Comparison of ENCODE assay signal across 18 mouse cellular contexts in the genomic region with DNA sequence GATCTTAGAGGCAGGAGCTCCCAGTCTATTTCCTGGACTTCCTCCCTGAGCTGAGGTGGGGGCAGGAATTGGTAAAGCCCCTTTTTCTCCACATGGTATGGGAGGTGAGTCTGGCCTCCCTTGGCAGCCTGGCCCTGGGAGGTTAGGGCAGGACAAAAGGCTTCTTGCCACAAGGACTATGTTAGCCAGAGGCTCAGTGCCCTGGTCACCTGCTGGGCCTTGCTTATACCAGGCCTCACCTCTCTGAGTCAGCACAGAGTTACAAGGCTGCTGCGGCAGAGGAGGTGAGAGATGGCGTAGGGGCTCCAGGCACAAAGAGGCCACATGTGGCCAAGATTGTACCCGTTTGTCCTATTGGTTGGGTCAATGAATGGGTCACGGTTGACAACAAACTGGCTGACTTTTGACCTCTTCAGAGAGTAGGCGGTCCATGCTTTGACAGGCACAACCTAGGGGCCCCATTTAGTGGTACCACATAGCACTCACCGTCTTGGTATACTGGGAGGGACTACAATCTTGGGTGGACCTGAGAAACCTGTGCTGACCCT. TPM values are rescaled to one million over a fixed set of nuclear protein-coding genes. Genes with fewer than 3 reads are reported as not detected.
A peak's percentile ranks its signal among the peaks of the same experiment; 100 is the strongest.
DNase-seq lines count a peak whose midpoint lies in the region; ATAC-seq and TF ChIP-seq lines count a peak whose summit lies in the region.
"Had no signal": no experiment of that assay in that cellular context is flagged by ENCODE, and none has a peak within 500 bp of the region (broad histone marks: within the 10 kb centered on the region; RNA-seq: fewer than 3 reads in every experiment).

No protein-coding gene starts in this region.

- peak overlapping the region; percentile 86 for H3K4me2 ChIP-seq in hindbrain, embryonic 14.5 days (replicated peaks)
- H3K4me2 ChIP-seq in hindbrain, embryonic 11.5 days (replicated peaks; ENCODE audit: low read depth, low read length) = no peak overlapping the region
- H3K4me2 ChIP-seq in liver, embryonic 11.5 days = no peak overlapping the region
- H3K4me2 ChIP-seq: heart, embryonic 11.5 days; lung, embryonic 14.5 days had no signal

- intact Hi-C loops in gastrocnemius, postnatal 14 days (cut with DNase I; ENCODE audit: low total_unique reads) = no loop called here

- TF ChIP-seq CTCF in liver, adult 2 months (IDR thresholded peaks at IDR 0.05; ENCODE audit: low read depth, low read length) = no peak

- peaks cover 34% of the 10 kb centered on the region for H3K36me3 ChIP-seq in hindbrain, embryonic 14.5 days (replicated peaks; ENCODE audit: control insufficient read depth, insufficient read depth)
- H3K36me3 ChIP-seq in hindbrain, embryonic 11.5 days (ENCODE audit: control insufficient read depth, insufficient read depth, low read length) = no peaks in the 10 kb centered on the region; the same call in 1 of the 2 replicates
- no peaks in the 10 kb centered on the region for H3K36me3 ChIP-seq in liver, adult 2 months (ENCODE audit: control insufficient read depth, insufficient read depth, low read length)
- H3K36me3 ChIP-seq in liver, embryonic 11.5 days (ENCODE audit: control insufficient read depth, insufficient read depth, low read length) = no peaks in the 10 kb centered on the region

- ATAC-seq in hindbrain, embryonic 14.5 days (ENCODE audit: low FRiP score) = no peak
- ATAC-seq in hindbrain, embryonic 11.5 days (ENCODE audit: low FRiP score) = no peak
- ATAC-seq in liver, embryonic 11.5 days (replicated peaks; ENCODE audit: low FRiP score) = no peak

- H3K4me3 ChIP-seq in hindbrain, embryonic 14.5 days (replicated peaks; ENCODE audit: low read length) = 0 out of 2 replicates have a peak overlapping the region, but pooled peaks have one; percentile 2
- H3K4me3 ChIP-seq in hindbrain, embryonic 11.5 days (ENCODE audit: low read depth, low read length) = no peak overlapping the region
- H3K4me3 ChIP-seq in liver, adult 2 months (ENCODE audit: insufficient read depth, low read depth, low read length) = no peak overlapping the region
- H3K4me3 ChIP-seq in liver, embryonic 11.5 days (ENCODE audit: low read depth, low read length) = no peak overlapping the region

- H3K9ac ChIP-seq in hindbrain, embryonic 14.5 days = peak overlapping the region; percentile 36
- H3K9ac ChIP-seq in hindbrain, embryonic 11.5 days (ENCODE audit: low read depth, low read length) = no peak overlapping the region
- H3K9ac ChIP-seq in liver, adult 2 months (ENCODE audit: low read depth, low read length) = no peak overlapping the region
- no peak overlapping the region for H3K9ac ChIP-seq in liver, embryonic 11.5 days (ENCODE audit: low read depth, low read length)
- H3K9ac ChIP-seq: lung, embryonic 14.5 days had no signal

- 31% methylated on average over 6 of the region's 6 CpGs for WGBS in hindbrain, embryonic 14.5 days
- 28% methylated on average over 6 of the region's 6 CpGs for WGBS in hindbrain, embryonic 11.5 days
- WGBS in liver, adult 2 months = 58% methylated on average over 6 of the region's 6 CpGs
- 70% methylated on average over 6 of the region's 6 CpGs for WGBS in liver, embryonic 11.5 days

- H3K27ac ChIP-seq in hindbrain, embryonic 14.5 days = 0 out of 2 replicates have a peak overlapping the region, but pooled peaks have one; percentile 5
- H3K27ac ChIP-seq in hindbrain, embryonic 11.5 days (ENCODE audit: low read depth, low read length) = no peak overlapping the region
- no peak overlapping the region for H3K27ac ChIP-seq in liver, adult 2 months (replicated peaks; ENCODE audit: insufficient read depth, low read depth, low read length)
- H3K27ac ChIP-seq in liver, embryonic 11.5 days (ENCODE audit: low read depth, low read length) = no peak overlapping the region; the same call in 1 of the 2 replicates

- H3K79me2 ChIP-seq in liver, adult 2 months (ENCODE audit: control insufficient read depth, insufficient read depth, low read length) = peaks cover 6% of the 10 kb centered on the region; the same call in 1 of the 2 replicates

- no peaks in the 10 kb centered on the region for H3K27me3 ChIP-seq in hindbrain, embryonic 14.5 days (ENCODE audit: control insufficient read depth, insufficient read depth, low read length)
- H3K27me3 ChIP-seq in hindbrain, embryonic 11.5 days (ENCODE audit: control insufficient read depth, insufficient read depth, low read length) = peaks cover 2% of the 10 kb centered on the region
- no peaks in the 10 kb centered on the region for H3K27me3 ChIP-seq in liver, adult 2 months (ENCODE audit: control insufficient read depth, insufficient read depth, low read length)
- H3K27me3 ChIP-seq in liver, embryonic 11.5 days (replicated peaks; ENCODE audit: control insufficient read depth, insufficient read depth, low read length) = peaks cover 20% of the 10 kb centered on the region
- H3K27me3 ChIP-seq: CH12.LX had no signal

- H3K4me1 ChIP-seq in hindbrain, embryonic 14.5 days (replicated peaks; ENCODE audit: control insufficient read depth, insufficient read depth, low read length) = peaks cover 29% of the 10 kb centered on the region
- H3K4me1 ChIP-seq in hindbrain, embryonic 11.5 days (replicated peaks; ENCODE audit: control insufficient read depth, insufficient read depth, low read length) = peaks cover 3% of the 10 kb centered on the region; the same call in 1 of the 2 replicates
- H3K4me1 ChIP-seq in liver, adult 2 months (ENCODE audit: control insufficient read depth, insufficient read depth, low read length) = peaks cover 3% of the 10 kb centered on the region; the same call in 1 of the 2 replicates
- H3K4me1 ChIP-seq in liver, embryonic 11.5 days (replicated peaks; ENCODE audit: control insufficient read depth, insufficient read depth, low read length) = peaks cover 6% of the 10 kb centered on the region

- no peaks in the 10 kb centered on the region for H3K9me3 ChIP-seq in hindbrain, embryonic 14.5 days (ENCODE audit: control insufficient read depth, low read length)
- H3K9me3 ChIP-seq in hindbrain, embryonic 11.5 days (ENCODE audit: control insufficient read depth, low read length) = no peaks in the 10 kb centered on the region
- H3K9me3 ChIP-seq in liver, embryonic 11.5 days (ENCODE audit: control insufficient read depth, low read length) = no peaks in the 10 kb centered on the region

- no peak for TF ChIP-seq POLR2A in liver, adult 2 months (IDR thresholded peaks at IDR 0.05; ENCODE audit: extremely low read depth, insufficient read depth, low read length)

- DNase-seq in cerebellum, adult 18-20 months = peak; percentile 51 to 52
- DNase-seq in cerebellum, adult 9-10 months = no peak
- no peak for DNase-seq in hindbrain, embryonic 14.5 days (ENCODE audit: low spot score)
- no peak for DNase-seq in hindbrain, embryonic 11.5 days (ENCODE audit: low spot score)
- peak; percentile 17 for DNase-seq in liver, adult 2 months (ENCODE audit: extremely low read depth, low read depth, low spot score)
- DNase-seq in liver, embryonic 11.5 days (ENCODE audit: low spot score) = no peak
- peak; percentile 11 for DNase-seq in embryo, embryonic 9.5 days (ENCODE audit: extremely low spot score)
- no peak for DNase-seq in gastrocnemius, postnatal 14 days
- DNase-seq: adrenal gland, postnatal 25 days; gastrocnemius, postnatal 36 days; heart, postnatal 36 days; lung, embryonic 14.5 days; right cerebral cortex, postnatal 25 days; thymus, postnatal 4 days had no signal

RNA-seq across cellular contexts. Expression of a gene that starts 2.9 kb away (rescaled TPM):
- polyA plus RNA-seq in hindbrain, embryonic 14.5 days (2014; fragmentation: Nextera tagmentation; extraction: Ambion mirVana) = 15.6 and 17.3 TPM in 2 replicates
- 3.5 and 3.7 TPM in 2 replicates for polyA plus RNA-seq in hindbrain, embryonic 11.5 days (2014; fragmentation: Nextera tagmentation; extraction: Ambion mirVana)
- 11.1 and 13.4 TPM in 2 replicates for total RNA-seq in liver, adult 2 months (2014; rRNA removed)
- polyA plus RNA-seq in liver, adult 2 months (2012; rRNA removed) = 40.9 and 48.7 TPM in 2 replicates
- polyA plus RNA-seq in liver, embryonic 11.5 days (2014; fragmentation: Nextera tagmentation; extraction: Ambion mirVana) = 3.9 and 4.5 TPM in 2 replicates
- total RNA-seq in gastrocnemius, postnatal 14 days (2021) = 10 to 100 TPM in 1 of 2 experiments, 1 to 10 TPM in 1; 9.2 to 11.6 TPM

RNA-seq across cellular contexts. Expression of a gene that starts 8.3 kb away (rescaled TPM):
- polyA plus RNA-seq in hindbrain, embryonic 14.5 days (2014; fragmentation: Nextera tagmentation; extraction: Ambion mirVana) = 0.37 TPM in 1 of 2 replicates, not detected in the other
- polyA plus RNA-seq in hindbrain, embryonic 11.5 days (2014; fragmentation: Nextera tagmentation; extraction: Ambion mirVana) = 0.11 TPM in 1 of 2 replicates, not detected in the other
- total RNA-seq in liver, adult 2 months (2014; rRNA removed) = 0.13 TPM in 1 of 2 replicates, not detected in the other
- 0.07 and 0.21 TPM in 2 replicates for polyA plus RNA-seq in liver, adult 2 months (2012; rRNA removed)
- polyA plus RNA-seq in liver, embryonic 11.5 days (2014; fragmentation: Nextera tagmentation; extraction: Ambion mirVana) = 0.09 TPM in 1 of 2 replicates, not detected in the other
- not detected for total RNA-seq in gastrocnemius, postnatal 14 days (2021)
- total RNA-seq: adrenal gland, postnatal 25 days; gastrocnemius, postnatal 36 days had no signal
- polyA plus RNA-seq: embryonic facial prominence, embryonic 11.5 days; heart, embryonic 11.5 days; lung, embryonic 14.5 days had no signal

RNA-seq across cellular contexts. Expression of a gene that starts 25.3 kb away (rescaled TPM):
- polyA plus RNA-seq in hindbrain, embryonic 14.5 days (2014; fragmentation: Nextera tagmentation; extraction: Ambion mirVana) = 2.2 and 2.6 TPM in 2 replicates
- 0.57 TPM in 1 of 2 replicates, not detected in the other for polyA plus RNA-seq in hindbrain, embryonic 11.5 days (2014; fragmentation: Nextera tagmentation; extraction: Ambion mirVana)
- 0.18 and 0.54 TPM in 2 replicates for total RNA-seq in liver, adult 2 months (2014; rRNA removed)
- 6.2 and 9.2 TPM in 2 replicates for polyA plus RNA-seq in liver, adult 2 months (2012; rRNA removed)
- 0.21 TPM in 1 of 2 replicates, not detected in the other for polyA plus RNA-seq in liver, embryonic 11.5 days (2014; fragmentation: Nextera tagmentation; extraction: Ambion mirVana)
- total RNA-seq in gastrocnemius, postnatal 14 days (2021) = not detected
- total RNA-seq: adrenal gland, postnatal 25 days; megakaryocyte-erythroid progenitor cell, adult 5-6 weeks had no signal
- polyA plus RNA-seq: embryonic facial prominence, embryonic 11.5 days had no signal

RNA-seq across cellular contexts. Expression of a gene that starts 29.5 kb away (rescaled TPM):
- 93.1 and 109 TPM in 2 replicates for polyA plus RNA-seq in hindbrain, embryonic 14.5 days (2014; fragmentation: Nextera tagmentation; extraction: Ambion mirVana)
- 27.6 and 28.0 TPM in 2 replicates for polyA plus RNA-seq in hindbrain, embryonic 11.5 days (2014; fragmentation: Nextera tagmentation; extraction: Ambion mirVana)
- total RNA-seq in liver, adult 2 months (2014; rRNA removed) = 30.6 and 36.8 TPM in 2 replicates
- 173 and 181 TPM in 2 replicates for polyA plus RNA-seq in liver, adult 2 months (2012; rRNA removed)
- 9.2 and 14.3 TPM in 2 replicates for polyA plus RNA-seq in liver, embryonic 11.5 days (2014; fragmentation: Nextera tagmentation; extraction: Ambion mirVana)
- 10 to 100 TPM; 15.7 to 18.9 TPM for total RNA-seq in gastrocnemius, postnatal 14 days (2021)

RNA-seq across cellular contexts. Expression of a gene that starts 32.2 kb away (rescaled TPM):
- polyA plus RNA-seq in hindbrain, embryonic 14.5 days (2014; fragmentation: Nextera tagmentation; extraction: Ambion mirVana) = 365 and 378 TPM in 2 replicates
- polyA plus RNA-seq in hindbrain, embryonic 11.5 days (2014; fragmentation: Nextera tagmentation; extraction: Ambion mirVana) = 123 and 151 TPM in 2 replicates
- total RNA-seq in liver, adult 2 months (2014; rRNA removed) = 1.7 and 3.6 TPM in 2 replicates
- polyA plus RNA-seq in liver, adult 2 months (2012; rRNA removed) = 8.4 and 8.9 TPM in 2 replicates
- polyA plus RNA-seq in liver, embryonic 11.5 days (2014; fragmentation: Nextera tagmentation; extraction: Ambion mirVana) = 7.0 and 8.1 TPM in 2 replicates
- 10 to 100 TPM; 24.0 to 28.1 TPM for total RNA-seq in gastrocnemius, postnatal 14 days (2021)
- total RNA-seq: megakaryocyte-erythroid progenitor cell, adult 5-6 weeks had no signal

Comparison
In these comparisons a context has a peak if more than half of its experiments do, and no peak if none do; other contexts are left out.
1. DNase-seq: peak in cerebellum, adult 18-20 months (2 of 2), liver, adult 2 months (single experiment) and embryo, embryonic 9.5 days (single experiment); none in cerebellum, adult 9-10 months (single experiment), hindbrain, embryonic 14.5 days (single experiment), hindbrain, embryonic 11.5 days (single experiment), liver, embryonic 11.5 days (single experiment) and gastrocnemius, postnatal 14 days (single experiment).